Mouse (Mus musculus) v-Abl transformed pro-B cells (cell line): ENCODE data around the gene Plac8.

Source experiments
- in situ Hi-C, 2 experiments: fragments of 400-800 bp; cut with MboI; formaldehyde crosslinking; loops; one replicate each; pipeline ENCODE4 v1.15.1; 2025; ENCODE audit not compliant: unreplicated experiment in 2 of 2

The Plac8 gene

GRCm38 (mm10) chr5:100581622-100582434 lies 9.8 kb upstream of the Plac8 start:
- in situ Hi-C loops = no loop called here

GRCm38 (mm10) chr5:100578863-100579411 lies 6.9 kb upstream of the Plac8 start:
- in situ Hi-C loops = loop anchor here in 1 of 2 experiments (10.0 kb wide), 1 partner anchor 276 kb away; no protein-coding TSS in a partner anchor

- in situ Hi-C loops = loop anchor here (5.0 to 10.0 kb wide), 2 partner anchors 68 to 280 kb away; no protein-coding TSS in a partner anchor
Observed at GRCm38 (mm10) chr5:100574771-100575170, 2.7 kb upstream of the Plac8 start.

GRCm38 (mm10) chr5:100573256-100573655 lies 1.2 kb upstream of the Plac8 start:
- in situ Hi-C loops = loop anchor here (5.0 to 10.0 kb wide), 2 partner anchors 69 to 282 kb away; no protein-coding TSS in a partner anchor

- in situ Hi-C loops = loop anchor here (5.0 to 10.0 kb wide), 2 partner anchors 72 to 284 kb away; no protein-coding TSS in a partner anchor
Observed at GRCm38 (mm10) chr5:100570716-100571115, 1.3 kb downstream of the Plac8 start.

- in situ Hi-C loops = loop anchor here (5.0 to 10.0 kb wide), 2 partner anchors 72 to 285 kb away; no protein-coding TSS in a partner anchor
Observed at GRCm38 (mm10) chr5:100569997-100570595, 1.9 kb downstream of the Plac8 start.

GRCm38 (mm10) chr5:100569250-100569934 lies 2.7 kb downstream of the Plac8 start:
- in situ Hi-C loops = no loop called here

- in situ Hi-C loops = no loop called here
Observed at GRCm38 (mm10) chr5:100568802-100569201, 3.2 kb downstream of the Plac8 start.

- in situ Hi-C loops = no loop called here
Observed at GRCm38 (mm10) chr5:100568177-100568576, 3.9 kb downstream of the Plac8 start.

GRCm38 (mm10) chr5:100567258-100568032 lies 4.6 kb downstream of the Plac8 start:
- in situ Hi-C loops = no loop called here

GRCm38 (mm10) chr5:100566798-100567197 lies 5.2 kb downstream of the Plac8 start:
- in situ Hi-C loops = no loop called here

- in situ Hi-C loops = no loop called here
Observed at GRCm38 (mm10) chr5:100562702-100563101, 9.3 kb downstream of the Plac8 start.

- in situ Hi-C loops = no loop called here
Observed at GRCm38 (mm10) chr5:100559357-100559756, 12.7 kb downstream of the Plac8 start.

- in situ Hi-C loops = no loop called here
Observed at GRCm38 (mm10) chr5:100558783-100559182, 13.3 kb downstream of the Plac8 start.

- in situ Hi-C loops = no loop called here
Observed at GRCm38 (mm10) chr5:100557537-100557936, 14.5 kb downstream of the Plac8 start.

- in situ Hi-C loops = no loop called here
Observed at GRCm38 (mm10) chr5:100557019-100557418, 15.0 kb downstream of the Plac8 start.

- in situ Hi-C loops = no loop called here
Observed at GRCm38 (mm10) chr5:100553426-100553825, 18.6 kb downstream of the Plac8 start.

GRCm38 (mm10) chr5:100551952-100552351 lies 20.1 kb downstream of the Plac8 start:
- in situ Hi-C loops = no loop called here

- in situ Hi-C loops = no loop called here
Observed at GRCm38 (mm10) chr5:100550151-100550550, 21.9 kb downstream of the Plac8 start.

- in situ Hi-C loops = loop anchor here (5.0 to 25.0 kb wide), 5 partner anchors 113 to 1513 kb away; partner anchors contain the start of gene Wdfy3 (in 1 of the 2)
Observed at GRCm38 (mm10) chr5:100549311-100549710, 22.7 kb downstream of the Plac8 start.
